9 mouse cellular contexts compared by ENCODE assay signal in genomic region chr1:23792737-23793533, GRCm38 (mm10). TPM values are rescaled to one million over a fixed set of nuclear protein-coding genes. Genes with fewer than 3 reads are reported as not detected.
A peak's percentile ranks its signal among the peaks of the same experiment; 100 is the strongest.
DNase-seq lines count a peak whose midpoint lies in the region; ATAC-seq and TF ChIP-seq lines count a peak whose summit lies in the region.
"Had no signal": no experiment of that assay in that cellular context is flagged by ENCODE, and none has a peak within 500 bp of the region (broad histone marks: within the 10 kb centered on the region; RNA-seq: fewer than 3 reads in every experiment).

No protein-coding gene starts in this region.

- DNase-seq in MEL (ENCODE audit: low read depth, low spot score), result peak; percentile 78
- DNase-seq in c-Kit-negative CD71-positive TER-119-positive erythroid progenitor cells, embryonic 14.5 days (ENCODE audit: low read depth, low spot score), result peak; percentile 13
- peak; percentile 75 for DNase-seq in forebrain, embryonic 10.5 days (ENCODE audit: extremely low spot score, low spot score)
- DNase-seq in layer of hippocampus, adult 9-10 months (ENCODE audit: low spot score), result peak; percentile 46
- peak; percentile 82 for DNase-seq in lung, postnatal 36 days
- DNase-seq in retina, postnatal 7 days (ENCODE audit: low read depth, low spot score), result peak; percentile 54
- DNase-seq in thymus, postnatal 4 days, result peak; percentile 81

- WGBS in forebrain, embryonic 10.5 days, result 52% methylated on average over 11 of the region's 11 CpGs

- no peaks in the 10 kb centered on the region for H3K4me1 ChIP-seq in MEL (ENCODE audit: control insufficient read depth in 1 of 2, insufficient read depth in 2 of 2, low read length in 2 of 2)
- H3K4me1 ChIP-seq in forebrain, embryonic 10.5 days, result no peaks in the 10 kb centered on the region
- H3K4me1 ChIP-seq: liver, embryonic 15.5 days had no signal

- peak; percentile 86 to 92 (median 92) for TF ChIP-seq CTCF in MEL (IDR thresholded peaks at IDR 0.05 in 2 of 3, conservative IDR thresholded peaks at IDR 0.05 in 1 of 3; ENCODE audit: control insufficient read depth in 1 of 3, insufficient read depth in 1 of 3, low read depth in 2 of 3, low read length in 3 of 3, poor library complexity in 1 of 3, severe bottlenecking in 1 of 3)

- TF ChIP-seq EP300 in MEL (IDR thresholded peaks at IDR 0.05; ENCODE audit: low read depth in 1 of 2, low read length in 2 of 2), result no peak

- H3K79me2 ChIP-seq in MEL (ENCODE audit: control insufficient read depth, insufficient read depth, low read length, poor library complexity), result no peaks in the 10 kb centered on the region

- no peak overlapping the region for H3K9ac ChIP-seq in MEL (ENCODE audit: control insufficient read depth, low read depth, low read length, poor library complexity, severe bottlenecking)
- H3K9ac ChIP-seq: liver, embryonic 15.5 days had no signal

- ATAC-seq in hematopoietic stem cell, adult 5-6 weeks (replicated peaks in 1 of 2; ENCODE audit: insufficient read depth in 1 of 2, low FRiP score in 2 of 2, low TSS enrichment in 1 of 2, low read depth in 1 of 2, poor library complexity in 2 of 2, severe bottlenecking in 2 of 2), result peak; percentile 84 to 93

- no peaks in the 10 kb centered on the region for H3K27me3 ChIP-seq in MEL (ENCODE audit: control insufficient read depth in 1 of 2, insufficient read depth in 2 of 2, low read length in 2 of 2)
- H3K27me3 ChIP-seq in forebrain, embryonic 10.5 days (ENCODE audit: poor library complexity, severe bottlenecking), result no peaks in the 10 kb centered on the region
- H3K27me3 ChIP-seq: liver, embryonic 15.5 days had no signal

- H3K9me3 ChIP-seq in MEL (replicated peaks; ENCODE audit: insufficient read depth, low read length), result no peaks in the 10 kb centered on the region
- H3K9me3 ChIP-seq in forebrain, embryonic 10.5 days, result no peaks in the 10 kb centered on the region
- H3K9me3 ChIP-seq: liver, embryonic 15.5 days had no signal

- peak; percentile 82 for TF ChIP-seq RAD21 in MEL (IDR thresholded peaks at IDR 0.05; ENCODE audit: low read depth, low read length)

- TF ChIP-seq POLR2A in MEL (IDR thresholded peaks at IDR 0.05; ENCODE audit: control insufficient read depth in 1 of 2, insufficient read depth in 1 of 2, low read depth in 1 of 2, low read length in 2 of 2, poor library complexity in 1 of 2), result no peak

- no peak overlapping the region for H3K27ac ChIP-seq in MEL (ENCODE audit: control insufficient read depth, low read depth, low read length)
- H3K27ac ChIP-seq in forebrain, embryonic 10.5 days, result no peak overlapping the region
- H3K27ac ChIP-seq: liver, embryonic 15.5 days had no signal

- no peak overlapping the region for H3K4me3 ChIP-seq in MEL (ENCODE audit: control insufficient read depth in 1 of 2, insufficient read depth in 1 of 2, low read depth in 2 of 2, low read length in 2 of 2)
- no peak overlapping the region for H3K4me3 ChIP-seq in forebrain, embryonic 10.5 days
- H3K4me3 ChIP-seq: liver, embryonic 15.5 days had no signal

- H3K36me3 ChIP-seq in MEL (ENCODE audit: control insufficient read depth in 1 of 2, insufficient read depth in 2 of 2, low read length in 2 of 2), result no peaks in the 10 kb centered on the region
- H3K36me3 ChIP-seq in forebrain, embryonic 10.5 days (replicated peaks), result no peaks in the 10 kb centered on the region
- H3K36me3 ChIP-seq: liver, embryonic 15.5 days had no signal

TF ChIP-seq in MEL, 35 proteins besides CTCF, POLR2A, EP300 and RAD21:
- no peak for TF ChIP-seq NELFE (IDR thresholded peaks at IDR 0.05; ENCODE audit: low read depth, low read length)
- TF ChIP-seq RCOR1 (IDR thresholded peaks at IDR 0.05; ENCODE audit: low read depth, low read length), result no peak
- no peak for TF ChIP-seq ETS1 (IDR thresholded peaks at IDR 0.05; ENCODE audit: low read depth, low read length)
- TF ChIP-seq UBTF (IDR thresholded peaks at IDR 0.05; ENCODE audit: borderline replicate concordance, insufficient read depth, low read depth, low read length), result no peak
- TF ChIP-seq HCFC1 (IDR thresholded peaks at IDR 0.05; ENCODE audit: low read depth, low read length), result no peak
- no peak for TF ChIP-seq TBP (IDR thresholded peaks at IDR 0.05; ENCODE audit: low read depth, low read length)
- no peak for TF ChIP-seq TAL1 (IDR thresholded peaks at IDR 0.05; ENCODE audit: low read length)
- TF ChIP-seq MEF2A (IDR thresholded peaks at IDR 0.05; ENCODE audit: extremely low read depth, insufficient replicate concordance, low read depth, low read length, poor library complexity, severe bottlenecking), result no peak
- peak; percentile 94 for TF ChIP-seq SMC3 (IDR thresholded peaks at IDR 0.05; ENCODE audit: low read depth, low read length)
- no peak for TF ChIP-seq ZNF384 (IDR thresholded peaks at IDR 0.05; ENCODE audit: low read depth, low read length)
- peak; percentile 79 for TF ChIP-seq ZC3H11A (IDR thresholded peaks at IDR 0.05; ENCODE audit: low read depth, low read length)
- no peak for TF ChIP-seq E2F4 (IDR thresholded peaks at IDR 0.05; ENCODE audit: borderline replicate concordance, low read depth, low read length)
- no peak for TF ChIP-seq POLR2AphosphoS2 (IDR thresholded peaks at IDR 0.05; ENCODE audit: low read length)

RNA-seq across cellular contexts. Expression of gene B3gat2, which starts 31.4 kb away (rescaled TPM):
- 0.77 and 0.98 TPM in 2 replicates for total RNA-seq in MEL (2012; rRNA removed)
- polyA plus RNA-seq in MEL (2012; ENCODE audit: insufficient read depth in 1 of 2, insufficient read length in 2 of 2, low read depth in 1 of 2, low replicate concordance in 2 of 2, missing spikeins in 1 of 2), result under 1 TPM in 1 of 2 experiments, not detected in 1; 0.75 TPM
- polyA plus RNA-seq in forebrain, embryonic 10.5 days (2016; fragmentation: Nextera tagmentation; extraction: Ambion mirVana), result 0.55 and 0.77 TPM in 2 replicates
- total RNA-seq in hematopoietic stem cell, adult 5-6 weeks (2017), result 0.19 TPM in 1 of 2 replicates, not detected in the other

Comparison
In these comparisons a context has a peak if more than half of its experiments do, and no peak if none do; other contexts are left out.
1. DNase-seq: peak in every context shown above with its lines; median percentile 82 in lung, postnatal 36 days; 81 in thymus, postnatal 4 days; 78 in MEL; 75 in forebrain, embryonic 10.5 days; 54 in retina, postnatal 7 days; 46 in layer of hippocampus, adult 9-10 months; 13 in c-Kit-negative CD71-positive TER-119-positive erythroid progenitor cells, embryonic 14.5 days.